Mouse (Mus musculus) urinary bladder, postnatal 14 days (tissue): ENCODE data around the gene Spc25.

Experiments
- DNase-seq: peaks from one replicate; pipeline ENCODE4 v3.0.0; 2021; ENCODE audit warnings: low spot score

The Spc25 gene

GRCm38 (mm10) chr2:69187990-69188389, 18.0 kb downstream of the Spc25 start:
- no peak for DNase-seq

GRCm38 (mm10) chr2:69179721-69180120, 26.3 kb downstream of the Spc25 start:
- DNase-seq: no peak

GRCm38 (mm10) chr2:69175296-69175695, 30.7 kb downstream of the Spc25 start:
- no peak for DNase-seq

GRCm38 (mm10) chr2:69170395-69171077, 35.5 kb downstream of the Spc25 start:
- DNase-seq: no peak

GRCm38 (mm10) chr2:69158907-69159306, 47.1 kb downstream of the Spc25 start:
- no peak for DNase-seq

GRCm38 (mm10) chr2:69156283-69156682, 49.7 kb downstream of the Spc25 start:
- DNase-seq: no peak

- DNase-seq: no peak
Measured at GRCm38 (mm10) chr2:69155861-69156260, 50.1 kb downstream of the Spc25 start.

GRCm38 (mm10) chr2:69150841-69151240, 55.2 kb downstream of the Spc25 start:
- no peak for DNase-seq

- DNase-seq: peak; percentile 23
Measured at GRCm38 (mm10) chr2:69149154-69149553, 56.8 kb downstream of the Spc25 start.

GRCm38 (mm10) chr2:69148691-69149090, 57.3 kb downstream of the Spc25 start:
- DNase-seq: no peak
